Mouse (Mus musculus): ENCODE measurements at regions not wholly inside any gene's neighbourhood (a gene's known extent, or its start where the extent isn't known, plus 50 kb on each side); places are given as distances from the start of the nearest gene placed in this dataset.
A peak's percentile ranks its signal among the peaks of the same experiment; 100 is the strongest.

GRCm38 (mm10) chr16:69800955-69801598 lies 62.5 kb downstream of the Speer2 start:
- no peak for DNase-seq
- intact Hi-C loops (cut with DNase I): no loop called here

GRCm38 (mm10) chr16:69796299-69796698 lies 67.2 kb downstream of the Speer2 start:
- peak in 1 of 2 experiments; percentile 1 for DNase-seq

GRCm38 (mm10) chr16:69790671-69791070 lies 72.9 kb downstream of the Speer2 start:
- intact Hi-C loops (cut with DNase I): no loop called here
- DNase-seq: no peak

More at GRCm38 (mm10) chr16:69796299-69796698, 67.2 kb downstream of the Speer2 start:
- intact Hi-C loops (cut with DNase I): no loop called here

GRCm38 (mm10) chr16:69770768-69771167 lies 92.8 kb downstream of the Speer2 start:
- no peak for DNase-seq
- intact Hi-C loops (cut with DNase I): no loop called here
